Mouse (Mus musculus) liver, adult 2 months (tissue): ENCODE measurements at regions not wholly inside any gene's neighbourhood (a gene's known extent, or its start where the extent isn't known, plus 50 kb on each side); places are given as distances from the start of the nearest gene placed in this dataset.

Source experiments
- CTCF ChIP-seq: fragments of 200-500 bp; IDR thresholded peaks from 2 replicates; pipeline ENCODE4 v1.5.1; 2011; ENCODE audit warnings: low read depth, low read length, control low read depth
- POLR2A ChIP-seq: fragments of 200-500 bp; IDR thresholded peaks from 2 replicates; pipeline ENCODE4 v1.6.1; 2011; ENCODE audit warnings: low read length, control low read depth; ENCODE audit not compliant: insufficient read depth; ENCODE audit errors: extremely low read depth

DNA sequence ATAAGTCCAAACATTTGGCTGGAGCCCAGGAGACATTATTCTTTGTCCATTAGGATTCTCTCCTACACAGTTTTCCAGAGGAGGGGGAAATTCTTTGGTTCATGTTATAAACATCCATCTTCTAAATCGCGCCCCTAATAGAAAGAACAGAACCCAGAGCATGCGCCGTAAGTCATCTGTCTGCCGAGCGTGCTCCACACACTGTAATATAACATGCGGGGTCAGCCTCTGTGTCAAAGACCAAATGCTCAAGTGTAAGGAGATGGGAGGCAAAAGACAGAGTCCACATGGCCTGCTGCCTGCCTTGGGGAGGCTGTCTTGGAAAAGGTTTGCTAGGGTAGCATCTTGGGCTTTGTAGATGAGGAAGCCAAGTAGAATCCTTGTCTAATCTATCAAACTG, 90.0 kb upstream of the Rmdn2 start:
- TF ChIP-seq CTCF (no peak), POLR2A (no peak)
